Mouse (Mus musculus): Measurements from ENCODE around the gene Myof.

Myof gene

GRCm38 (mm10) chr19:37877511-37878167, 165.7 kb downstream of the Myof start:
- peak; percentile 93 for DNase-seq (ENCODE audit: low read depth, low spot score)

GRCm38 (mm10) chr19:37876605-37877245, 166.7 kb downstream of the Myof start:
- DNase-seq (ENCODE audit: low read depth, low spot score): no peak

GRCm38 (mm10) chr19:37873499-37873898, 169.9 kb downstream of the Myof start:
- DNase-seq (ENCODE audit: low read depth, low spot score): no peak

GRCm38 (mm10) chr19:37867592-37867991, 175.8 kb downstream of the Myof start:
- no peak for DNase-seq (ENCODE audit: low read depth, low spot score)

- DNase-seq (ENCODE audit: low read depth, low spot score): no peak
These were observed 176.4 kb downstream of the Myof start for GRCm38 (mm10) chr19:37866994-37867393.

- DNase-seq (ENCODE audit: low read depth, low spot score): no peak
These were observed 182.2 kb downstream of the Myof start for GRCm38 (mm10) chr19:37861171-37861570.

- no peak for DNase-seq (ENCODE audit: low read depth, low spot score)
These were observed 183.1 kb downstream of the Myof start for GRCm38 (mm10) chr19:37860267-37860666.

- peak; percentile 78 for DNase-seq (ENCODE audit: low read depth, low spot score)
These were observed 184.8 kb downstream of the Myof start for GRCm38 (mm10) chr19:37858406-37859081.

GRCm38 (mm10) chr19:37852056-37852455, 191.3 kb downstream of the Myof start:
- no peak for DNase-seq (ENCODE audit: low read depth, low spot score)

GRCm38 (mm10) chr19:37851590-37852038, 191.8 kb downstream of the Myof start:
- DNase-seq (ENCODE audit: low read depth, low spot score): no peak

All from R1 (cell line).